Mouse (Mus musculus) adrenal gland, postnatal 4 days (tissue): ENCODE results near the gene Cir1. TPM values are rescaled to one million over a fixed set of nuclear protein-coding genes. Genes with fewer than 3 reads are reported as not detected.
A peak's percentile ranks its signal among the peaks of the same experiment; 100 is the strongest.

Source experiments
- DNase-seq, 2 experiments: peaks; one replicate each; pipeline ENCODE4 v3.0.0; 2021 to 2022; ENCODE audit warnings: low spot score in 2 of 2, mixed read lengths in 2 of 2
- long read RNA-seq, 2 experiments: library from polyadenylated mRNA; stranded (forward); transcript quantifications; one replicate each; pipeline ENCODE4 v2.0.0; 2021
- total RNA-seq, 2 experiments: library from RNA; stranded (reverse); gene quantifications; 2 replicates each; pipeline ENCODE4 v1.2.3; 2021

Cir1 gene
- total RNA-seq: 10 to 100 TPM; 25.3 to 28.8 TPM
- long read RNA-seq, experiment 1, partial matches to known transcripts: 4 of 35 reads
- long read RNA-seq, experiment 1, other reads (novel, unspliced or antisense): 31 of 35 reads
- long read RNA-seq, experiment 2, partial matches to known transcripts: 5 of 28 reads
- long read RNA-seq, experiment 2, other reads (novel, unspliced or antisense): 23 of 28 reads

DNA sequence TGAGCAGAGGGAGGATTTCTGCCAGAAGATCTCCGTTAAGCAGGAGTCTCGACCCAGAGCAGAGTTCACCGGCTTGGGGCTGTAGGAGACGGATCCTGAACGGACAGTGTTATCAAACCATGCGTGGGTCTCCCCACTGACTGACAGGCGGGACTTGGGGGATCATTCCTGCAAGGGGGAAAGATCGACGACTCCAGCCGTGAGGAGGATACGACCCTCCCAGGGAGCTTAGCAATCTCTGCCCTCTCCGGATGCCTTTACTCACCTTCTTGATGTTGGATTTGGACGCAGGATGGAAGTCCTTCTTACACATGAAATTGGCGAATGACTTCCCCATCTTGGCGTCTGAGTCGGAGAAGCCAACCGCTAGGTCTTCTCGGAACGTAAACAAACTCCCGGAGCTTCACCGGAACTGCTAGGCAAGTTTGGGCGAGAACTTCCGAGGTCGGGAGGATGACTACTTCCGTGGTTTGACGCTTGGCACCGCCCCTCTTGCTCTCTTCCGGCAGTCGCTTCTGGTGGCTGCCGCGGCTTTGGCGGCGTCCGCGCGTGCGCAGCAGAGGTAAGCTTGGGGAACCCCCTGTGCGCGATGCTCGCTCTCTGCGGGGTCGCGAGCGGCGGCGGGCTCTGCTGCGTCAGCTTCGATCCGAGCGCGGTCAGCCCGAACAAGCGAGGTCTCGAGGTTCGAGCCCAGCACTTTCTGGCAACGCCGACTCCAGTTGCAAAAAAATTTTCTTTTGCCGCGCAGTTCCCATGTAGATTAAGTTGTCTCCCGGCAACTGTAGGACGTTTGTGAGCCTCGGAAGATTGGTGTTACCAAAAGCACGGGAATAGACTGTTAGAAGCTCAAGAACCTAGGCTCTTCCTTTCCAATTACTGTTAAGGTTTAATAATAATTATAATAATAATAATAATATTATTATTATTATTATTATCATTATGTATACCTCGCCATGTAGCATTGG lies at the start of gene Cir1, which contains the start of gene Scrn3:
Gene Cir1, minus strand, starts transcription at position 550 of the 965 bp plus-strand sequence.
Gene Scrn3, plus strand, starts transcription at position 450 of the 965 bp plus-strand sequence.
- peak; percentile 74 to 77 for DNase-seq

DNA sequence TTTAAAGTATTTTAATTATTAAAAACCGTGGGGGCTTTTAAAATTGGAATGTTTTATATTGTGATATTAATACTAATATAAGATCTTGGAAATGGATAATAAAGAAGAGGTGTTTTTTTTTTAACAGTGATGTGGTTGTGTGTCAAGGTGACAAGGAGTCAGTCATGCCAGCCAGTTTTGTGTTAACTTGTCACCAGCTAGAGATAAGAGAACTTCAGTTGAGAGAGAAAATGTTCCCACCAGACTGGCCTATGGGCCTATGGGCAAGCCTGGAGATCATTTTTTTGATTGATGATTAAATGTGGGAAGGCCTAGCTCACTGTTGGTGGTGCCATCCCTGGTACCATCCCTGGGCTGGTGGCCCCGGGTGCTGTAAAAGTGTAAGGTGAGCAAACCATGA lies 48.0 kb upstream of the Cir1 start:
- no peak for DNase-seq

DNA sequence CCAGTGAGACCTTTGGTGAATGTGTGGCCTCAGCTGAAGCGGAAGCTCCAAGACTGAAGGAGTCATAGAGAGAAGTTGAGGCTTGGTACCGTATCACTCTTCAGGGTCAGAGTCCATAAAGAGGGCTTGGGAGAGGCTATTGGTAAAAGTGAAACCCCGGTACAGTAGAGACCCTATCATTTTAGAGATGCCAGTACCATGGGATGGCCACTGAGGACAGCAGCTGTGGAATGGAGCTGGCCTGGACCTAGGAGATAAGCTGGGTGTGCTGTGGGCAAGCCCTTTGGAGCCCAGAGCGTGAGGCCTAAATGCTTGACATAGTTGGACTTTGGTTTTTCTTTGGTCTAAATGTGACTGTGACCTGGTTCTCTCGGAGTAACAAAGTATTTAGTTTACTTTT lies 47.4 kb upstream of the Cir1 start:
- DNase-seq: no peak

DNA sequence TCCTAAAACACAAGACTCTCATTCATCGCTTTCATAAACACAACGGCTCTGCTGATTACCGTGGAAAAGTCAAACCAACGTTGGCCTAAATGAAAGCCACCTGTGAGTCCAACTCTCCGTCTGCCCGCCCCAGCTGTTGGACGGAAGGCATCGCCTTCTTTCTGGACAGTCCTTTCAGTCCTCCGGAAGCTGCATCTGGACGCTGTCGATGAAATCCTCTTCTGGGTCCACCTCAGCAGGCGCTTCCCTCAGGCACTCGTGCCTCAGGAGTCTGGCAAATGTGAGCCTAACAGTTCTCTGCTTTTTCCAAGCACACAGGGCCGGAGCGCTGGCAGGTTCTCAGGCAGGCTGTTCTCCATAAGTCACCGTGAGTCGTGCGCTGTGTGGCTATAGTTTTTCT lies 44.5 kb upstream of the Cir1 start:
- no peak for DNase-seq

DNA sequence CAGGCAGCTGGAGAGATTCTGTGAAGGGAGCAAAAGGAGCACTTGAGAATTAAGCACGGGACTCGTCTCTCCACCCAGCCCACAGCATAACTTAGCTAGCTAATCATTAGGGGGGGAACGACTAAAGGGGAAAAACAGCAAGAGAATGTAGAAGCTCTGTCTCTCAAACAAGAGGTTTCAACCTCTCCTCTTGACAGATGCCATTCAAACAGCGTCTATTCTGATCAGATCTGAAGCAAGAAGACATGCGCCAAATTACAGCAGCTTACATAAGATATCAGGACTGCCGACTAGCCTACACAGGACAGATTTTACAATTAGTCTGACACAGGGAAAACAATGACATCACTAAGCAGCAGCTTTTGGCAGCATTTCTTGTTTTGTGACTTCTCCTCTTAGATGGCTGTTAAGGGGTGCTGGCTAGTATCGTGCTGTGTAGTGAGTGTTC lies 39.5 kb upstream of the Cir1 start:
- DNase-seq: no peak

DNA sequence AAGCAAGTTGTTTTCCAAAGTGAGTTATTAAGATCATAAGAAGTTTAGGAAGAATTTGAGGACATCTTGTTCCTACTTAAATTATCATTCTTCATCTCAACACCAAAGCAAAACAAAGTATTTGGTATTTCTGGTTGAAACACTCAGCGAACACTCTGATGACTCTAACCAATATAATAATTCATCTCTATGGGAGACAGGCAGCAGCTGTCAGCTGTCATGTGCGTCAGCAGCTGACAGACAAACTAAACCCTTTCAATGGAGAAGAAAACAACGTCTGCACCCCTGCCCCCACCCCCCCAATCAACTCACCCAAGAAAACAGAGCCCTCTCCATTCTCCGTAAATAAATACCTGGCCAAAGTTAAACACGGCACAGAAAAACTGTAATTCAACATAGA lies 39.0 kb upstream of the Cir1 start:
- no peak for DNase-seq

DNA sequence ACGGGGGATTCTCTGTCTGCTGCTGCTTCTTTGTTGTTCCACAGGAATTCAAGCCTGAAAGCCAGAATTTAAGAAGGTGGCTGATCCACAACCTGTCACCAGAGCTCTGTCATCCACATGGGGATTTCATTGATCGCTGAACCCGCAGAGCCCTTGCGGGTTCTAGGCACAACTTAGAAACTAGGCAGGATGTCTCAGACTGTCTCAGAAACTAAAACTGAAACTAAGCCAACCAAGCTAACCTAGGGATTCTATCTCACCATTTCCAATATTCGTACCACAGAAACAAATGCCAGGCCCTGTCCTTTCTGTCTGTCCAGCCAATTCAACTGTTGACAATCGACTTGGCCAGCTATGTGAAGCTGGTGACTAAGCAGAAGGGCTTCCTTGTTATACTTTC lies 35.7 kb upstream of the Cir1 start:
- DNase-seq: no peak

DNA sequence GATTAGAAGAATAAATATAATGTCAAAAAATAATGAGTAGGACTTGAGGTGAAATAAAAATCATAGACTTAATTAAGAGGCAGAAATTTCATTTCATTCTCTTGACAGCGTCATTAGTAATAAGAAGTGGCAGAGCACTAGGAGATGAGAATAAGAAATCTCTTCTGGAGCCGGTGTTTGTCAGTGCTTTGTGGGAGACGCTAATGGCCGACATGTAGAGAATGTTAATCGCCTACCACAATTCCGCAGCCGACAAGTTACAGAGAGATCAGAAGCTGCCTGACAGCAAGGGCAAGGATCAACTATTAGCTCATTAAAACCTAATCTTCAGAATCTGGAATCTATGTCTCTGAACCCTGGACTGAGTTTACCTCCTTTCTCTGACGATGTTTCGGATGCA lies 35.3 kb upstream of the Cir1 start:
- no peak for DNase-seq

DNA sequence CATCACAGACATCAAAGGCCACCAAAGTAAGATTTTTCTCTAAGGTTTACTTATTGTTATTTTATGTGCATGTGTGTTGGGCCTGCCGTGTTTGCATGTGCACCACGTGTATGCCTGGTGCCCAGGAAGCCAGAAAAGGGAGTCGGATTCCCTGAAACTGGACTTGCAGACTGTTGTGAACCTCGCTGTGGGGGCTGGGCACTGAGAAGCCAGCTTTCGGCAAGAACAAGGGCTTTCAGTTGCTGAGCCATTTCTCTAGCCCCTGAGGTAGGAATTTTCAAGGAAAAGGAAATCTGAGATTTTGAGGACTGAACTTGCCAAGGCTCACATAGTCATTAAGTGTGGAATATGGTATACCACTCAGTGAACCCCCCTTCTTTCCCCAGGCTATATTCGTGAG lies 34.6 kb upstream of the Cir1 start:
- DNase-seq: no peak

DNA sequence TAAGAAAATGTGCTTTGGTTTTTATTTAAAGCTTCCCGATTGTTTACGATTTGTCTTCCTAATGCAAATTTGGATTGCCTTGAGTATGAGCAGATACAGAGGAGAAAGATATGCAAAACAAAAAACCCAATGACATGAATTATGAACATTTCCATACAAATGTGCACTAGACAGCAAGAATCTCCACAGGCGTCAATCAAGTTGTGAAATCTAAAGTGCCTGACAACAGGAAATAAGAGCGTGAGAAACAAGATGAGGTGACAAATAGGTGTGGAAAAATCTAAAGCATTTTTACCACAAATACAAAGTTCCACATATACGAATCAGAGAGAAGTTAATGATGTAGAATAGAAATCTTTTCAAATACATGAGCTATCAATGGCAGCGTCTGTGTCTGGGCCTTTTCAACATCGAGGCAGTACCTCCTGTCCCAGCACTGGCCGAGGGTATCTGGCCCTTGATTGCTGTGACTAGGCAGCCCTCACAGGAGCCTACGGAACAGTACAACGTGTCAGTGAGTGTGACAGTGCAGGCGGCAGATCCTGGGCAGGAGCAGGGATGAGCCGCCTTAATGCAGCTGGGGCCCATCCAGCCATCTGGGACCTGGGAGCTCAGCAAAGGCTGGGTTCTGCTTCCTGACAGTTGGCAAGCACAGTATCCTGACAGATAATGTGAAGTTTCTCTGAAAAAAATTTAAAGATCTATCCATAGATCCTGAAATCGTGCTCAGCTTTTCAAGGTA lies 34.0 kb upstream of the Cir1 start:
- DNase-seq: no peak

DNA sequence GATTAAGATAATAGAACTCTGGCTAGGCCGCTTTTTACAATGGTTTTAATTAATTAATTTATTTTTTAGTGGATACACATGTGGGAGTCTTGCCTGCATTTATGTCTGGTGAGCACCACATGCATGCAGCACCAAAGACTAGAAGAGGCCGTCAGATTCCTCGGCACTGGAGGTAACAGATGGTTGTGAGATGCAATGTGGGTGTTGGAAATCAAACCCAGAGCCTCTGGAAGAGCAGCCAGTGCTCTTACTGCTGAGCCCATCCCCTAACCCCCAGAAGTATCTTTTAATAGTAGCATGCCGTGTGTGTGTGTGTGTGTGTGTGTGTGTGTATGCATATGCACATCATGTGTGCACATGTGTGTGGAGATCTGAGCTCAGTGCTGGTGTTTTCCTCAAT lies 32.7 kb upstream of the Cir1 start:
- no peak for DNase-seq

DNA sequence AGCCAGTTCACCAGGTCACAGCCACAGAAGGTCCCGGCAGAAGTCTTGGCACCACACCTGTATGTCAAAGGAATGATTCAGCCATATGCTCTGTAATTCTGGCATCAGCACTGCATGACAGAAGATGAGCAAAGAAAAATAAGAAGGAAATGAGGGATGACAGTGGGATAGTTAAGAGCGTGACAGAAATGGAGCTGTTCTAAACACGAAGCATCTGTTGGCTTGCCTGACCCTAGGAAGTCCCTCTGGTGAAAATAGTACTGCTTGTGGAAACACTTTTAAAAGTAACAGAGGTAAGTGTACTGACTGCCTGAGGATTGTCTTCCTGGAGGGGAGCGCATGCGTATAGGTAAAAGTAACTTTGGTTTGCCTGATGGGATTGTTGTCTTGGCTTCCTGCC lies 31.2 kb upstream of the Cir1 start:
- DNase-seq: no peak

DNA sequence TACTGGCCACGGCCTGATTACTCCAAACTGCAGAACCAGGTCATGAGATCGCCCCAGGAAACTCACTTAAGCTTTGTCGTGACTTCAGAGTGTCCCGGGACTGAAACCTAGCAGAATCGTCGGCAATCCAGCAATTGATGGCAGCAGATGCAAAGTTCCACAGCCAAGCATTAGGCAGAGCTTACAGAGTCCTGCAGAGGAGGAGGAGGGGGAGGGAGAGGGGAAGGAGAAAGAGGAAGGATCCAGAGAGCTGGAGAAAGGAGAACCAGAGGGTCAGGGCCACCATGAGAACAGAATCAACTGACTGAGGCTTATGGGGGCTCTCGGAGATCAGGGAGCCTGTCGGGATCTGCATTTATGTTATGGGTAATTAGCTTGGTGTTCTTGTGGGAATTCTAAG lies 25.9 kb upstream of the Cir1 start:
- DNase-seq: no peak

DNA sequence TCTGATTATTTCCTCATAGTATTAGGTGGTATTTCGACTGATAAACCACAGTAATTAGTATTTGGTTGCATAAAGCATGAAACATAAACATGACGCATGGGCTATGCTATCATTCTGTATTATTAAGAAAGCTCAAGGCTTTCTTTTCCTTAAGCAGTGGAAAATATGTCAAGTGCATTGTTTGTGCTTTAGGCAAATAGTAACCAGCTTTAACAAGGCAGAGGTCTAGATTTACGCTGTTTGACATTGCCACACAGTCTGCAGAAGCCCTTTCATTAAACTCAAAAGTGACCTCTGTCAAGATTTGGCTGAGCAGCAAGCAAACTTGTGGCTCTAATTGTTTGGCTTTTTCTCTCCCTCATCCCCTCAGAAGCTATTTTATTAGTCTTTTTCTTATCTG lies 23.4 kb upstream of the Cir1 start:
- DNase-seq: no peak

DNA sequence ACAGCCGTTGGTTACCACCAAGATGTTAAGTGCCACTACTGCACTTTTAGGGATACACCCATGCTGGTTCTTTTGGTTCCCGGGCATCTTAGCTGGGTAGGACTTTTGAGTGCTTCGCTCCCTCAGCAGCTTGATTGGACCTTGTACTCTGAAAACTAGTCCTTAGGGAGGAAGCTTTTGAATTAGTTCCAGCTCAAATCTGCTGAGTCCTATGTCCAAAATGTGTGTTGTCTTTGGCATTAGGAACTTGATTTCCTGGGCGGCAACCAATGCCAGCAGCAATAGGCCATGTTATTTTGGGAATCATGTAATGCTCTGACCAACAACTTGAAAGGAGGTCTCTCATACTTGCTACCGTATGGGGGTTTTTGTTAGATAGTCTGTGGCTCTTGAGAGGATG lies 13.4 kb upstream of the Cir1 start:
- no peak for DNase-seq

DNA sequence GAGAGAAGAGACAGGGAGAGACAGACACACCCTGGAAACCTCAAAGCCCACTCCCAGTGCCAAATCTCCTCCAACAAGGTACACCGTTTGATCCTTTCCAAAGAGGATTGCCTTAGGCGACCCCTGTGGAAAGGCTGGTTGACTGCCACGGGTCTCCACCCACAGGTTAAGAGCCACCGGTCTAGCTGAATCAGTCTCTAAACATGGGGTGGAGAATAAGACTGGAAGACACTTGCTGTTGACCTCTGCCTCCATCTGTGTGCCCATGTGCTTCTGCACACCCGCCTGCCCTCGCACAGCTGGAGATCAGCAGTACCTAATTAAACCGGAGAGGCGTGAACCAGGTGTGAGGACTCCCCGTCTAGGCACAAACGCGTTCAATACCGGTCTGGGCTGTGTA lies 10.5 kb upstream of the Cir1 start:
- no peak for DNase-seq

DNA sequence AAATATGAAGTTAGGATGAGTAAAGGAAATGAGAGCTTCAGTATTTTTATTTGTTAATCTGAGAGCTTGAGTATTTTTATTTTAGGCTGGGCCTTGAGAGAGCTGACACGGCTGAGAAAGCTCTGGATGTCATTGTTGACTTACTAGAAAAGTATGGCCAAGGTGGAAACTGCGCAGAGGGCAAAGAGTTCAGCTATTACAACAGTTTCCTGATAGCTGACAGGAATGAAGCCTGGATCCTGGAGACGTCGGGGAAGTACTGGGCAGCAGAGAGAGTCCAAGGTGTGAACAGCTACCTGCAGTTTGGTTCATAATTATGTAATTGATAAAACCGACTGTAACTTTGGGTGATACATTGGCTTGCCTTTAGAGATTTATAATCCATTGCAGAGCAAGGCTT lies 6.7 kb upstream of the Cir1 start:
- DNase-seq: no peak

DNA sequence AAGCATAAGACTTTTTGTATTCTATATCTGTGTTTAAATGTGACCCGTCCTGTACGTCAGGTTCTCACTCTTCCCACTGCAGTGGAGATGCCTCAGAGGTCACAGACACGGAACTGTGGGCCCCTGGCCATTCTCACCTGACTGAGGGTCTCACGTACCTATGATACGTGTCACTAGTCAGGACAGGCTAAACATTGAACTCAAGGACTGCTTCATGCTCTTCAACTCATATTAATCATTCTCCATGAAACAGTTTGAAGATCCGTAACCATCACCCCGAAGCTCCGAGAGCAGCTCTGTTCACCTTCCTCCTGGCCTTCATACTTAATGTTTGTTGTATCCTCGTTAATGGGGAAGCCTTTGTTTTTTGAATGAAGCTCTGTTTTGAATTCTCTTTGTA lies 4.9 kb upstream of the Cir1 start:
- DNase-seq: no peak

DNA sequence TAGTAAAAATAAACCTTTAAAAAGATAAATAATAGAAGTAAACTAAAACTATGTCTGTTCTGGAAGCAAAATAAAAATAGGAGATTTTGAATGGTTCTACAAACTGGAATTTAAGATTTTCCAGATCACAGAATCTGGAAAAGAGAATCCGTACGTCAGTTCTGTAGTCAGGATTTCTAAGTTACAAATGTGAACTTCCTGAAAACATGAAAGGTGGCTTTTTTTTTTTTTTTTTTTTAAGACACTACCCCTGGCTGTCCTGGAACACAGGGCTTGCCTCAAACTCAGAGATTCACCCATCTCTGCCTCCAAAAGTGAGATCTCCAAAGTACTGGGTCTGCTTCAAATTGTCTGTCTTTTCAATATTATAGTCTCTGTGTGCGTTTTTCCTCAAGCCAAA lies 1.8 kb upstream of the Cir1 start:
- DNase-seq: no peak

DNA sequence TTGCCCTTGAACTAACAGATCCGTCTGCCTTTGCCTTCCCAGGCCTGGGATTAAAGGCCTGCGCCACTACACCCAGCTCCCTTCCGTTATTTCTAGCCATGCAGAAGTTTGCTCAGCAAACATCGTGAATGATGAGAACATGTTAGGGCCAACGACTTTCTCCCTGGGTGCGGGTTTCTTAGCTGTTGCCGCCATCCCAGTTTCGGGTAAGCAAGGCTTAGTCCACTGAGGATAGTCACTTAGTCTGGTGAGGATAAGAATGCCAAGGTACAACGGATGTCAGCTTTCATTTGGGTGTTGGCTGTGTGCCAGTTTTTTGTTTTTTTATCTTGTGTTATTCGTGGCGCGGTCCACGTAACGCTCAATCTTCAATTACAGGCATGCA lies 608 bp upstream of the Cir1 start:
- DNase-seq: peak; percentile 6 to 12

DNA sequence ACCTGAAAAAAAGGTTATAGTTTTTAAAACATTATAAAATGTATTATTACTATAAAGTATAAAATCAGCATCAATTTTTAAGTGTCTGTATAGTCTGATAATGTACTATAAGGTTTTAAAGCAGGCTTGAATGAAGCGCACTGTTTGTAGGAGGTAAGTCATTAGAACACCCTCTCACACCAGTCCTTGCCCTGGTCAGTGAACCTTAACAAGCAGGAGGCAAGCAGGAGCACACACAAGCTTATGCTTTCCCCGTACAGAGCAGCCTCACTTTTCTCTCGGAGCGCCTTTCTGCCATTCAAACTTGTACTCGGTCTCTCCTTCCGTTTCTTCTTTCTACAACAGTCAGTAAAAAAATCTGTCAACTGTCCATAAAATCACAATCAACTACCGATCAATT lies 6.5 kb downstream of the Cir1 start:
- no peak for DNase-seq

DNA sequence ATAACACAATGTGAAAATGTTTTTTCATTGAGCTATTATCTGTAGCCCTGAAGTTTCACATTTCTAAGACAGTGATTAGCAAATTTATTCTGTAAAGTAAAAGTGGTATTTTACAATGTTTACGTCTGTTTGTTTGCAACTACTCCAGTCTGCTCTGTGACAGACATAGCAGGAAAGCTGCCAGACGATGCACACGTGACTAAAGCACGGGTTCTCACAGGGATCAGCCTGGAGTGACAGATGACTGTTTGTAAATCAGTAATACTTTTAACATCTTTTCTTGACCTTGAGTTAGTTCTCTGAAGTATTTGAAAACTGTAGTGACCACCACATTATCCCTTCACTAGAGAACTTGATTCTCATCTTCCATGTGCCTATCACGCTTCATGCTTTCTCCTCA lies 8.0 kb downstream of the Cir1 start:
- DNase-seq: no peak
